Mouse (Mus musculus) erythroid progenitor cell, adult 5-6 weeks (primary cell): ENCODE data around the gene Tas2r107. TPM values are rescaled to one million over a fixed set of nuclear protein-coding genes. Genes with fewer than 3 reads are reported as not detected.
"Not testable (repeated sequence)": the region's sequence is repeated elsewhere in the genome, so short reads cannot be mapped to it uniquely, and the experiment has no call there.

ENCODE experiments used
- ATAC-seq: replicated peaks from 2 replicates; pipeline ENCODE4 v1.8.0; 2016; ENCODE audit warnings: moderate number of reproducible peaks, mild to moderate bottlenecking, moderate TSS enrichment, inconsistent platforms; ENCODE audit not compliant: poor library complexity, low FRiP score, severe bottlenecking
- total RNA-seq, 2 experiments: library from RNA; stranded (forward) in 1 of 2; stranded (reverse) in 1 of 2; fragments of 150-400 nt in 1 of 2; fragments of 186-747, 209-891 nt in 1 of 2; gene quantifications; 2 replicates each; pipeline versions ENCODE4 v1.2.3 to v1.2.4; 2015 to 2017; ENCODE audit warnings: low replicate concordance in 2 of 2

Gene Tas2r107
- total RNA-seq (2015; ENCODE audit: low replicate concordance) (not detected in 2 replicates), total RNA-seq (2017; ENCODE audit: low replicate concordance) (not detected in 2 replicates)

DNA sequence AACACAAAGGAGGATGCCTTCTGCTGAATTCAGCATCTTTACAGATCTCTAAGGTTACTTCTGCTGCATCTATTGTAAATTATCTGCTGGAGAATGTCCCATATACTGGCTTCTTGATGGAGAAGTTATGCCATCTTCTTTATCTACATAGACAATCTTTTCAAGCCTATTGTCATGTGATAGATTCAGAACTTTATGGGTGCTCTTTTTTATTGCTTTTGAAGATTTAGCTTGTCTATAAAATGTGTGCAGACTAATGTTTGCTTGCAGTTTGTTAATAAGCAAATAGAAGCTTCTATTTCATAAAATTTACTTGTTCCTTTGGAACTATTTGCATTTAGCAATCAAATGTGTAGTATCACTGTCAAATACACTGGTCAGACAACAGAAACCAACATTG, at the start of gene Tas2r107:
Gene Tas2r107, minus strand, starts transcription at position 101 of the 400 bp plus-strand sequence.
- no peak for ATAC-seq

DNA sequence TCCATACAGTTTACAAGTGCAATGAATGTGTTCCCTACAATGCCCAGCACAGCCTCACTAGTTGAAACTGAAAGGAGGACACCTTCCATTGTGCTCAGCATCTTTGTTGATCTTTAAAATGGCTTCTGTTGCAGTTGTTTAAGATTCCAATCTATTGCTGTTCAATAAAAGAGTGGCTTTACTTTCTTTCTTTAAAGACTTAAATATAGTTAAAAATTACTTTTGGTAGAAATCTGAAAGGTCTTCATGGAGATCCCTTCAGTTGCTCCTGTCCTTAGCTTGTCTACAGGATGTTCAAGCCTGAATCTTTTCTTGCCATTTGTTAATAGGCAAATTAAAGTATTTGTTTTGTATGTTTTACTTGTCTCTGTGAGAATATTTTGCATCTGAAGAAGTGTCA, 30.0 kb upstream of the Tas2r107 start, which contains the start of gene Tas2r114:
Gene Tas2r114, minus strand, starts transcription at position 101 of the 400 bp plus-strand sequence.
- no peak for ATAC-seq

DNA sequence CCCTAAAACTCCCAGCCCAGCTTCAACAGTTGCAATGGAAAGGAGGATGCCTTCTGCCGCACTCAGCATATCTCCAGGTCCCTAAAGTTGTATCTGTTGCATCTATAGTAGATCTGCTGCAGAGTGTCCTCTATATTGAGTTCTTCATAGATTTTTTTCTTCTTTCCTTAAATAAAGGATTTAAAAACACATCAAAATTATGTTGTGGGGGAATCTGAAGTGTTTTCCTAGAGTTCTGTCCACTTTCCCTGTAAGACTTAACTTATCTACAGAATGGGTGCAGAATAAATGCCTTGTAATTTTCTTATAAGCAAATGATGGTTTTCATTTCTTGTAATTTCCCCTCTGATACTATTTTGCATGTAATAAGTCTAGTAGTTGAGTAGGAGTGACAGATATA, 27.4 kb upstream of the Tas2r107 start, which contains the start of gene Tas2r105:
Gene Tas2r105, minus strand, starts transcription at position 101 of the 400 bp plus-strand sequence.
- no peak for ATAC-seq

DNA sequence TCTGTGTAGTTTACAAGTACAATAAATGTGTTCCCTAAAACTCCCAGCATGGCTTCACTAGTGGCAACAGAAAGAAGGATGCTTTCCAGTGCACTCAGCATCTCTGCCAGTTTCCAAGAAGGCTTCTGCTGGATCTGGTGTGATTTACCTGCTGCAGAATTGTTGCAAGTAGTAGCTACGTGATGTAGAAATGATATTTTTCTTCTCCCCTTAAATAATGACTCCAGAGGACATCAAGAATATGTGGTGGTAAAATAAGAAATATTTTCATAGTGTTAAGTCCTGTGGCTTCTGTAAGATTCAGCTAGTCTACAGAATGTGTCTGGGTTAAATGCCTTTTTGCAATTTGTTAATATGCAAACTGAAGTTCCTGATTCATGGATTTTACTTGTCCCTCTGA, 25.7 kb upstream of the Tas2r107 start, which contains the start of gene Tas2r104:
Gene Tas2r104, minus strand, starts transcription at position 101 of the 400 bp plus-strand sequence.
- no peak for ATAC-seq

DNA sequence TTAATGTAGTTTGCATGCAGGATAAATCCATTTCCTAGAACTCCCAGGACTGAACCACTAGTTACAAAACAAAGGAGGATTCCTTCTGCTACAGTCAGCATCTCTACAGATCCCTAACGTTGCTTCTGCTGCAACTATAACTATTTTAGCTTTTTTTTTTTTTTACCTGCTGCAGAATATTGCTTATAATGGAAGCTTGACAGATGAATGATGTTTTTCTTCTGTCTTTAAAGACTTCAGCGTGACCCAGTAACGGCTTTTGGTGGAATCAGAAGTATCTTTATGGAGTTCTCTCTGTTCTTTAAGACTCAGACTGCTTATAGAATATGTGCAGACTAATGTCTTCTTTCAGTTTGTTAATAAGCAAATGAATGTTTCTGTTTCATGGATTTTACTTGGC, 18.8 kb upstream of the Tas2r107 start, which contains the start of gene Tas2r106:
Gene Tas2r106, minus strand, starts transcription at position 101 of the 400 bp plus-strand sequence.
- no peak for ATAC-seq

DNA sequence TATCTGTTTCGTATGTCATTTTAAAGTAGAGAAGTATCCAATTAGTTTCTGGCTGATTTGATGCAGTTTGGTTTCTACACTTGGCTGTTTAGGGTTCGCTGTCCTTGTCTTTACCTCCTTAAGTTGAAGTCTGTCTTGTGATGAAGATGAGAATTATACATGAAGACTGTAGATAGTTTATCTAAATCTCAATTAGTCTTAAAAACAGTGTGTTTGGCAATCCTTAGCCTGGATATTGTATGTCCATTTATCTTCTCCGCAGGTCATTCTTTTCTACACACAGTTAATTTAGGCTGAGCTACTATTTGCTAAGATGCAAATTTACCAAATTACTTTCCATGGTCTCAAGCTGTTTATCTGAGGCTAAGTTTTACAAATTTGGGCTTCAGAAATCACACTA, 29.1 kb downstream of the Tas2r107 start, which contains the start of gene Tas2r130:
Gene Tas2r130, minus strand, starts transcription at position 101 of the 400 bp plus-strand sequence.
- no peak for ATAC-seq

DNA sequence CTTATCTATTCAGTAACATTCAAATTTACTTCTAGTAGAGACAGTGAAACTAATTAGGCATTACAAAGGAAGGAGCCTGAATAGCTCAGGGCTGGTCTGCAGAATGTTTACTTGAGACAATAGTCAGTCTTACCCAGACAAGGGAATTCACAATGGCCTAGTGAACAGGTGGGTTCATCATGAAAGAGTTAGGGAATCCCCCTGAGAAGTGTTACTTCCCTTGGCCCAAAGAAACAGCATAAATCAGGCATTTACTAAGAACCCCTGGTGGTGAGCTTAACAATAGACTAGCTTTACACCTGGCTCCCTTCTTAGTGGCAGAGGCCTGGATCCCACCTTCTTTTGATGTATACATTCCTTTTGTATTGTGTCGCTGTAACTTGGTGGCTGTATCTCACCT, 50.0 kb downstream of the Tas2r107 start:
- not testable (repeated sequence) for ATAC-seq

Other genes with a start within 250 kb of the Tas2r107 start
- gene 5430401F13Rik, start 173.7 kb downstream of the Tas2r107 start, total RNA-seq (2015; ENCODE audit: low replicate concordance), result not detected in 2 replicates
- not detected in 2 replicates for gene 5430401F13Rik, start 173.7 kb downstream of the Tas2r107 start, total RNA-seq (2017; ENCODE audit: low replicate concordance)
- gene Gm6619, start 173.7 kb downstream of the Tas2r107 start, total RNA-seq (2015; ENCODE audit: low replicate concordance), result not detected in 2 replicates
- not detected in 2 replicates for gene Gm6619, start 173.7 kb downstream of the Tas2r107 start, total RNA-seq (2017; ENCODE audit: low replicate concordance)
- gene Tas2r130, start 29.2 kb downstream of the Tas2r107 start, total RNA-seq (2015; ENCODE audit: low replicate concordance), result not detected in 2 replicates
- gene Tas2r130, start 29.2 kb downstream of the Tas2r107 start, total RNA-seq (2017; ENCODE audit: low replicate concordance), result not detected in 2 replicates
- not detected in 2 replicates for gene Tas2r106, start 18.7 kb upstream of the Tas2r107 start, total RNA-seq (2015; ENCODE audit: low replicate concordance)
- not detected in 2 replicates for gene Tas2r106, start 18.7 kb upstream of the Tas2r107 start, total RNA-seq (2017; ENCODE audit: low replicate concordance)
- not detected in 2 replicates for gene Tas2r104, start 25.6 kb upstream of the Tas2r107 start, total RNA-seq (2015; ENCODE audit: low replicate concordance)
- not detected in 2 replicates for gene Tas2r104, start 25.6 kb upstream of the Tas2r107 start, total RNA-seq (2017; ENCODE audit: low replicate concordance)
- not detected in 2 replicates for gene Tas2r105, start 27.3 kb upstream of the Tas2r107 start, total RNA-seq (2015; ENCODE audit: low replicate concordance)
- gene Tas2r105, start 27.3 kb upstream of the Tas2r107 start, total RNA-seq (2017; ENCODE audit: low replicate concordance), result not detected in 2 replicates
- gene Tas2r114, start 29.9 kb upstream of the Tas2r107 start, total RNA-seq (2015; ENCODE audit: low replicate concordance), result not detected in 2 replicates
- gene Tas2r114, start 29.9 kb upstream of the Tas2r107 start, total RNA-seq (2017; ENCODE audit: low replicate concordance), result not detected in 2 replicates